Comparison of ENCODE assay signal across 8 mouse cellular contexts in the genomic region with DNA sequence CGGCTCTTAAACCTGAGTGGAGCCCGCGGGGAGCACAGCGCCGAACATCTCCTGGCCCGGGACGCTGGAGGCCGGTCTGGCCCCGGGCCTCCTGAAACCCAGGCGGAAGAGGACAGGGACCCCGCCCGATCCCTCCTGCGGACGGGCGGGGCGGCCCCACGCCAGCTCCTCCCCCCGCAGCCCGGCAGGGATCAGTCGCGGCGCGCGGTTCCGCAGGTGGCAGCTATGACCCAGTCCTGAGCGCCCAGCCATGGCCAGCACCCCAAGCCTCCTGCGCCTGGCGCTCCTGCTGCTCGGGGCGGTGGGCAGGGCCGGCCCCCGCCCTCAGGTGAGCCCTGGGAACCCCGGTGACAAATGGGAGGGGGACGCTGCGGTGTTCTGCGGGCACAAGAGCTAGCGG. TPM values are rescaled to one million over a fixed set of nuclear protein-coding genes. Genes with fewer than 3 reads are reported as not detected.
A peak's percentile ranks its signal among the peaks of the same experiment; 100 is the strongest.
DNase-seq lines count a peak whose midpoint lies in the region; ATAC-seq and TF ChIP-seq lines count a peak whose summit lies in the region.

A gene (plus strand): TSS at position 191 of the 400 bp plus-strand sequence.

- no peaks in the 10 kb centered on the region for H3K36me3 ChIP-seq in heart, embryonic 11.5 days (ENCODE audit: control insufficient read depth, insufficient read depth, low read length)
- H3K36me3 ChIP-seq in embryonic facial prominence, embryonic 12.5 days: no peaks in the 10 kb centered on the region
- H3K36me3 ChIP-seq in intestine, postnatal 0 days (ENCODE audit: control insufficient read depth, insufficient read depth): no peaks in the 10 kb centered on the region

- H3K4me3 ChIP-seq in heart, embryonic 11.5 days (ENCODE audit: low read depth, low read length): peak within 1 kb of the TSS; percentile 52
- H3K4me3 ChIP-seq in embryonic facial prominence, embryonic 12.5 days: peak within 1 kb of the TSS; percentile 42
- peak within 1 kb of the TSS; percentile 37 for H3K4me3 ChIP-seq in intestine, postnatal 0 days (ENCODE audit: low read depth, low read length)

- no peaks in the 10 kb centered on the region for H3K9me3 ChIP-seq in heart, embryonic 11.5 days (replicated peaks; ENCODE audit: control insufficient read depth, low read length)
- no peaks in the 10 kb centered on the region for H3K9me3 ChIP-seq in embryonic facial prominence, embryonic 12.5 days
- H3K9me3 ChIP-seq in intestine, postnatal 0 days (ENCODE audit: control insufficient read depth): no peaks in the 10 kb centered on the region

- peaks cover 6% of the 10 kb centered on the region for H3K4me1 ChIP-seq in heart, embryonic 11.5 days (ENCODE audit: control insufficient read depth, insufficient read depth, low read length)
- 0 out of 2 replicates have a peak, but pooled peaks cover 4% of the 10 kb centered on the region for H3K4me1 ChIP-seq in embryonic facial prominence, embryonic 12.5 days
- H3K4me1 ChIP-seq in intestine, postnatal 0 days (replicated peaks; ENCODE audit: control insufficient read depth, insufficient read depth, low read length): no peaks in the 10 kb centered on the region

- no peak for DNase-seq in heart, adult 11 months
- no peak for DNase-seq in layer of hippocampus, postnatal 25 days (ENCODE audit: extremely low spot score in 1 of 2, low spot score in 1 of 2)
- DNase-seq in right cerebral cortex, postnatal 10 days (ENCODE audit: low spot score in 2 of 2): no peak
- no peak for DNase-seq in gastrocnemius, postnatal 14 days

- H3K27me3 ChIP-seq in heart, embryonic 11.5 days (ENCODE audit: control insufficient read depth, insufficient read depth, low read length): peaks cover 42% of the 10 kb centered on the region
- H3K27me3 ChIP-seq in embryonic facial prominence, embryonic 12.5 days: peaks cover 43% of the 10 kb centered on the region
- H3K27me3 ChIP-seq in intestine, postnatal 0 days (replicated peaks; ENCODE audit: control insufficient read depth, insufficient read depth, low read length): peaks cover 23% of the 10 kb centered on the region

- H3K27ac ChIP-seq in heart, embryonic 11.5 days (ENCODE audit: low read depth, low read length): no peak within 1 kb of the TSS
- H3K27ac ChIP-seq in embryonic facial prominence, embryonic 12.5 days: no peak within 1 kb of the TSS
- no peak within 1 kb of the TSS for H3K27ac ChIP-seq in intestine, postnatal 0 days (ENCODE audit: low read depth, low read length)

- no peak for TF ChIP-seq CTCF in intestine, postnatal 0 days (IDR thresholded peaks at IDR 0.05; ENCODE audit: low read depth)

- WGBS in heart, embryonic 11.5 days (ENCODE audit: insufficient replicate concordance): under 1% methylated on average over 37 of the region's 37 CpGs
- WGBS in embryonic facial prominence, embryonic 12.5 days: 2% methylated on average over 35 of the region's 37 CpGs
- under 1% methylated on average over 37 of the region's 37 CpGs for WGBS in intestine, postnatal 0 days

- intact Hi-C loops in gastrocnemius, postnatal 14 days (cut with DNase I; ENCODE audit: low total_unique reads): no loop called here

- H3K9ac ChIP-seq in heart, embryonic 11.5 days (ENCODE audit: low read depth, low read length): peak within 1 kb of the TSS; percentile 52
- peak within 1 kb of the TSS; percentile 27; the same call in 1 of the 2 replicates for H3K9ac ChIP-seq in embryonic facial prominence, embryonic 12.5 days
- H3K9ac ChIP-seq in intestine, postnatal 0 days (ENCODE audit: low read depth, low read length): no peak within 1 kb of the TSS

- ATAC-seq in heart, embryonic 11.5 days (replicated peaks; ENCODE audit: insufficient number of reproducible peaks, low FRiP score, low TSS enrichment): no peak
- no peak for ATAC-seq in embryonic facial prominence, embryonic 12.5 days (ENCODE audit: insufficient number of reproducible peaks, insufficient read depth, low FRiP score, low TSS enrichment)
- ATAC-seq in intestine, postnatal 0 days: 0 out of 2 replicates have a peak, but pooled peaks have one; percentile 16
- peak; percentile 56 for ATAC-seq in megakaryocyte, adult 5-6 weeks (ENCODE audit: poor library complexity, severe bottlenecking)

- peak within 1 kb of the TSS; percentile 94 for H3K4me2 ChIP-seq in heart, embryonic 11.5 days
- peak within 1 kb of the TSS; percentile 91 for H3K4me2 ChIP-seq in embryonic facial prominence, embryonic 12.5 days (replicated peaks)
- peak within 1 kb of the TSS; percentile 74 for H3K4me2 ChIP-seq in intestine, postnatal 0 days (replicated peaks; ENCODE audit: low read depth)

RNA-seq across cellular contexts. Expression of the gene that starts here (rescaled TPM):
- polyA plus RNA-seq in heart, embryonic 11.5 days (2014; fragmentation: Nextera tagmentation; extraction: Ambion mirVana): 0.08 and 0.14 TPM in 2 replicates
- not detected in 2 replicates for polyA plus RNA-seq in embryonic facial prominence, embryonic 12.5 days (2016; fragmentation: Nextera tagmentation; extraction: Ambion mirVana)
- polyA plus RNA-seq in intestine, postnatal 0 days (2015; fragmentation: Nextera tagmentation; extraction: Ambion mirVana): 0.63 and 0.88 TPM in 2 replicates
- 0.07 TPM in 1 of 2 replicates, not detected in the other for total RNA-seq in megakaryocyte, adult 5-6 weeks (2015)
- total RNA-seq in megakaryocyte, adult 5-6 weeks (2017): not detected in 2 replicates
- 1 to 10 TPM; 2.5 to 2.7 TPM for total RNA-seq in layer of hippocampus, postnatal 25 days (2021)
- total RNA-seq in gastrocnemius, postnatal 14 days (2021): not detected

Comparison
In these comparisons a context has a peak if more than half of its experiments do, and no peak if none do; other contexts are left out.
1. Peak in ATAC-seq, H3K4me3 ChIP-seq and H3K4me2 ChIP-seq in intestine, postnatal 0 days; RNA of the gene not detected or under 1 TPM.
2. Peak in ATAC-seq in megakaryocyte, adult 5-6 weeks; RNA of the gene not detected or under 1 TPM.